Mouse (Mus musculus) forebrain, embryonic 14.5 days (tissue): ENCODE data around the gene Cfhr1. TPM values are rescaled to one million over a fixed set of nuclear protein-coding genes. Genes with fewer than 3 reads are reported as not detected.

Experiments
- ATAC-seq: fragments of 200-750 bp; cut with Nextera tagmentation; 2 replicates; pipeline ENCODE4 v1.8.0; 2017; ENCODE audit warnings: mild to moderate bottlenecking, moderate library complexity
- DNase-seq: peaks from one replicate; pipeline ENCODE4 v3.0.0-alpha.2; 2015; ENCODE audit warnings: low spot score
- H3K27ac ChIP-seq: fragments of 300-500 bp; sonication (generic); 2 replicates; pipeline ENCODE4 v1.5.1; 2014; ENCODE audit warnings: low read depth, mild to moderate bottlenecking, control low read depth, low read length, moderate library complexity
- H3K27me3 ChIP-seq: fragments of 300-500 bp; sonication (generic); replicated peaks from 2 replicates; pipeline ENCODE4 v1.6.1; 2014; ENCODE audit warnings: low read length, control low read depth, mixed read lengths; ENCODE audit not compliant: control insufficient read depth, insufficient read depth
- H3K36me3 ChIP-seq: fragments of 300-500 bp; sonication (generic); 2 replicates; pipeline ENCODE4 v1.6.1; 2014; ENCODE audit warnings: low read length, control low read depth; ENCODE audit not compliant: control insufficient read depth, insufficient read depth
- H3K4me1 ChIP-seq: fragments of 300-500 bp; sonication (generic); 2 replicates; pipeline ENCODE4 v1.6.1; 2014; ENCODE audit warnings: antibody characterized with exemption, low read length, control low read depth; ENCODE audit not compliant: control insufficient read depth, insufficient read depth
- H3K4me2 ChIP-seq: fragments of 300-500 bp; sonication (generic); 2 replicates; pipeline ENCODE4 v1.6.1; 2014; ENCODE audit warnings: mild to moderate bottlenecking, control low read depth, low read length
- H3K4me3 ChIP-seq: fragments of 300-500 bp; sonication (generic); 2 replicates; pipeline ENCODE4 v1.5.1; 2014; ENCODE audit warnings: low read depth, low read length, control low read depth
- H3K9ac ChIP-seq: fragments of 300-500 bp; sonication (generic); 2 replicates; pipeline ENCODE4 v1.6.1; 2014; ENCODE audit warnings: mild to moderate bottlenecking, low read length, control low read depth, moderate library complexity
- H3K9me3 ChIP-seq: fragments of 300-500 bp; sonication (generic); replicated peaks from 2 replicates; pipeline ENCODE4 v1.6.1; 2016; ENCODE audit warnings: low read length, control low read depth, mixed read lengths; ENCODE audit not compliant: control insufficient read depth
- WGBS: fragments of 180-500 bp; shearing (Covaris S2); extraction: QIAGEN DNeasy Blood & Tissue Kit; methylation state at CpG from one replicate; pipeline ENCODE4 v1.1.7; 2014; 5-methylcytosine and 5-hydroxymethylcytosine counted together
- polyA plus RNA-seq: library from polyadenylated mRNA; unstranded; fragments of >200 nt; fragmentation: Nextera tagmentation; extraction: Ambion mirVana; gene quantifications from 2 replicates; pipeline ENCODE4 v1.2.1, GENCODE M21; 2014

Gene Cfhr1
- not detected in 2 replicates for polyA plus RNA-seq

DNA sequence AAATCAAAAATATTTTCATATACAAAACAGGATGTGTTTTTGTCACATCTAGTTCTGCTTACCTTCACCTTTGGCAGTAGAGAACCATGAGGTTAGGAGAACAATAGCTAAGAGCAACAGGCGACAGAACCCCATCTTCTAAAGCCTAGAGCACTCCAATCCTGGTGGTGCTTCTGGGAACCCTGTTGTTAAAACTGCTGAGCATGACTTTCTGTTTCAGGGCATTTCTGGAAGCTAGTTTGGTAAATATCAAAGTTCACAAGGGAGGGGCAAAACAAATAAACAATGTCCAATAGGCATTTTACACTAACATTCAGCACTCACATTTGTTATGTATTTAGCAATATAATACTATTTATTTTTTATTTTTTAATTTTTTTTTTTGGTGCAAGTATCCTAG lies at the start of gene Cfhr1:
Cfhr1 (minus strand) TSS at position 249 of the 400 bp plus-strand sequence.
- whole genome bisulfite sequencing, result 66% methylated on average over 1 of the region's 1 CpGs
- DNase-seq (no peak), ATAC-seq (no peak)
- no peak within 1 kb of the TSS for H3K4me3 ChIP-seq
- H3K27ac ChIP-seq, result no peak within 1 kb of the TSS
- H3K4me2 ChIP-seq, result no peak within 1 kb of the TSS
- H3K9ac ChIP-seq, result no peak within 1 kb of the TSS
- no peaks in the 10 kb centered on the region for H3K9me3 ChIP-seq
- no peaks in the 10 kb centered on the region for H3K36me3 ChIP-seq
- H3K4me1 ChIP-seq, result no peaks in the 10 kb centered on the region
- H3K27me3 ChIP-seq, result no peaks in the 10 kb centered on the region

DNA sequence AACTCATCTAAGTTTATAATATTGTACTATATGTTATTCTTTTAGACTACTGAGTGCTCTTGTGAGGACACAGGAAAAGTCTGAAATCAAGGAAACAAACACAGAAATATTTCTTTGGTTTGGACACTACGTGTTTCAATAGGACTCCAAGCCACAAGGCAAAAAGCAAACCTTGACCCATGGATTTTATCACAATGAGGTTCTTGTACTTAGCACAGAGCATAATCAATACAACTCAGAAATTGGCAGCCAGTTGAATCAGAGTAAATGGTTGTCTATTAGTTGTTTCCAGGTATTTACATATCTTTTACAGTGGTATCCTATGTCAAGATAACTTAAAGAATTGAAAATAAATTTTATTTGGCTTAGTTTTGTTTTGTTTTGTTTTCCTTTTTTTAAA lies 8.8 kb downstream of the Cfhr1 start:
- no peak overlapping the region for H3K4me2 ChIP-seq
- no peaks in the 10 kb centered on the region for H3K36me3 ChIP-seq
- H3K9ac ChIP-seq, result no peak overlapping the region
- no peaks in the 10 kb centered on the region for H3K27me3 ChIP-seq
- DNase-seq (no peak), ATAC-seq (no peak)
- H3K4me1 ChIP-seq, result no peaks in the 10 kb centered on the region
- no peaks in the 10 kb centered on the region for H3K9me3 ChIP-seq
- no peak overlapping the region for H3K4me3 ChIP-seq
- no peak overlapping the region for H3K27ac ChIP-seq
- WGBS, result 86% methylated on average over 1 of the region's 1 CpGs

- no peaks in the 10 kb centered on the region for H3K4me1 ChIP-seq
- 85% methylated on average over 1 of the region's 1 CpGs for WGBS
- DNase-seq, result no peak
- H3K4me3 ChIP-seq, result no peak overlapping the region
- H3K9ac ChIP-seq, result no peak overlapping the region
- H3K27me3 ChIP-seq, result no peaks in the 10 kb centered on the region
- H3K4me2 ChIP-seq, result no peak overlapping the region
- H3K27ac ChIP-seq, result no peak overlapping the region
- H3K36me3 ChIP-seq, result no peaks in the 10 kb centered on the region
- ATAC-seq, result no peak
- no peaks in the 10 kb centered on the region for H3K9me3 ChIP-seq
Observed at GRCm38 (mm10) chr1:139548536-139548935, 11.5 kb downstream of the Cfhr1 start.

DNA sequence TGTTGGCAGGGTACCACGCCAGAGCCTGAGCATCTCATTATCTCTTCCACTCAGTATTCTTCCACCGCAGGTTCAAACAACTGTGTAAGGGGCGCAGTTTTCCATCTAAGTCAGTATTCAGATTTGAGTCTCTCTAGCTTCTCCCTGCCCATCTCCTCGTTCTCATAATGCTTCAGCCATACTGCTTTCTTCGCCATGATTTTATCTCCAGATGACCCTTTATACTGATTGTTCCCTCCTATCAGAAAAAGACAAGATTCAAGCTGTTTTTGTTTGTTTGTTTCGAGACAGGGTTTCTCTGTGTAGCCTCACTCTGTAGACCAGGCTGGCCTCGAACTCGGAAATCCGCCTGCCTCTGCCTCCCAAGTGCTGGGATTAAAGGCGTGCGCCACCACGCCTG lies 45.5 kb downstream of the Cfhr1 start:
- H3K9ac ChIP-seq, result no peak overlapping the region
- no peak for ATAC-seq
- DNase-seq, result no peak
- H3K27me3 ChIP-seq, result no peaks in the 10 kb centered on the region
- H3K4me3 ChIP-seq, result no peak overlapping the region
- WGBS, result 95% methylated on average over 12 of the region's 12 CpGs
- no peaks in the 10 kb centered on the region for H3K4me1 ChIP-seq
- no peaks in the 10 kb centered on the region for H3K36me3 ChIP-seq
- no peak overlapping the region for H3K4me2 ChIP-seq
- H3K27ac ChIP-seq, result no peak overlapping the region
- H3K9me3 ChIP-seq, result no peaks in the 10 kb centered on the region

GRCm38 (mm10) chr1:139501258-139501752 lies 58.8 kb downstream of the Cfhr1 start, which contains the start of gene F13b:
Gene F13b, plus strand, starts transcription at chr1:139501702.
- DNase-seq (no peak), ATAC-seq (no peak)
- H3K9me3 ChIP-seq, result no peaks in the 10 kb centered on the region
- no peak within 1 kb of the TSS for H3K27ac ChIP-seq
- no peaks in the 10 kb centered on the region for H3K36me3 ChIP-seq
- H3K4me2 ChIP-seq, result no peak within 1 kb of the TSS
- no peak within 1 kb of the TSS for H3K4me3 ChIP-seq
- no peaks in the 10 kb centered on the region for H3K27me3 ChIP-seq
- no peaks in the 10 kb centered on the region for H3K4me1 ChIP-seq
- WGBS, result 91% methylated on average over 3 of the region's 3 CpGs
- H3K9ac ChIP-seq, result no peak within 1 kb of the TSS

DNA sequence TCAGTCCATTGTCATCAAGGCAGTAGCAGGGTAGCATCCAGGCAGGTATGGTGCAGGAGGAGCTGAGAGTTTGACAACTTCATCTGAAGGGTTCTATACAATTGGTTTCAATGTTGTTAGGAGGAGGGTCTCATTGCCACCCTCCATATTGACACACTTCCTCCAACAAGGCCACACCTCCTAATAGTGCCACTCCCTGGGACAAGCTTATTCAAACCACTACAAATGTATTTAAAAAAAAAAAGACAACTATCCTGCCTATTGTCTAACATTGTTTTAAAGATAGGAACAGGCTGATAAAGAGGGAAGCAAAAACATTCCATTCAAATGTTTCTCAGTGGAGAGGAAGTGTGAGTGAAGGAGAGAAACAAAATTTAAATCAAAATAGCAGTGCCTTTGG lies 60.3 kb downstream of the Cfhr1 start:
- H3K9ac ChIP-seq, result no peak overlapping the region
- H3K4me2 ChIP-seq, result no peak overlapping the region
- no peaks in the 10 kb centered on the region for H3K4me1 ChIP-seq
- no peak for ATAC-seq
- no peak for DNase-seq
- no peak overlapping the region for H3K27ac ChIP-seq
- H3K4me3 ChIP-seq, result no peak overlapping the region
- no peaks in the 10 kb centered on the region for H3K27me3 ChIP-seq
- H3K36me3 ChIP-seq, result peaks cover 4% of the 10 kb centered on the region; the same call in 1 of the 2 replicates
- no peaks in the 10 kb centered on the region for H3K9me3 ChIP-seq

Other genes starting within 250 kb of the Cfhr1 start
- gene Crb1, start 183.2 kb downstream of the Cfhr1 start, polyA plus RNA-seq, result 1.3 and 1.8 TPM in 2 replicates
- gene Zbtb41, start 138.0 kb downstream of the Cfhr1 start, polyA plus RNA-seq, result 17.4 and 25.0 TPM in 2 replicates
- gene Aspm, start 105.5 kb downstream of the Cfhr1 start, polyA plus RNA-seq, result 12.8 and 14.4 TPM in 2 replicates
- gene F13b, start 58.6 kb downstream of the Cfhr1 start, polyA plus RNA-seq, result not detected in 2 replicates
- not detected in 2 replicates for gene Gm4788, start 221.0 kb upstream of the Cfhr1 start, polyA plus RNA-seq